Mouse (Mus musculus) hindbrain, embryonic 11.5 days (tissue): ENCODE measurements around the gene Sec1. TPM values are rescaled to one million over a fixed set of nuclear protein-coding genes. Genes with fewer than 3 reads are reported as not detected.

Experiments
- ATAC-seq: fragments of 200-750 bp; cut with Nextera tagmentation; 2 replicates; pipeline ENCODE4 v1.8.0; 2017; ENCODE audit warnings: mild to moderate bottlenecking, moderate TSS enrichment, moderate library complexity; ENCODE audit not compliant: low FRiP score
- DNase-seq: peaks from one replicate; pipeline ENCODE4 v3.0.0-alpha.2; 2015; ENCODE audit warnings: low spot score
- H3K27ac ChIP-seq: fragments of 300-500 bp; sonication (generic); 2 replicates; pipeline ENCODE4 v1.5.1; 2014; ENCODE audit warnings: mild to moderate bottlenecking, low read depth, low read length
- H3K27me3 ChIP-seq: fragments of 300-500 bp; sonication (generic); 2 replicates; pipeline ENCODE4 v1.6.1; 2014; ENCODE audit warnings: mild to moderate bottlenecking, low read length, moderate library complexity, mixed read lengths; ENCODE audit not compliant: control insufficient read depth, insufficient read depth
- H3K36me3 ChIP-seq: fragments of 300-500 bp; sonication (generic); 2 replicates; pipeline ENCODE4 v1.6.1; 2014; ENCODE audit warnings: mild to moderate bottlenecking, low read length, moderate library complexity, mixed read lengths; ENCODE audit not compliant: control insufficient read depth, insufficient read depth
- H3K4me1 ChIP-seq: fragments of 300-500 bp; sonication (generic); replicated peaks from 2 replicates; pipeline ENCODE4 v1.6.1; 2014; ENCODE audit warnings: low read length, mixed read lengths; ENCODE audit not compliant: control insufficient read depth, insufficient read depth
- H3K4me2 ChIP-seq: fragments of 300-500 bp; sonication (generic); replicated peaks from 2 replicates; pipeline ENCODE4 v1.6.1; 2014; ENCODE audit warnings: mild to moderate bottlenecking, low read depth, low read length
- H3K4me3 ChIP-seq: fragments of 300-500 bp; sonication (generic); 2 replicates; pipeline ENCODE4 v1.5.1; 2014; ENCODE audit warnings: low read depth, low read length
- H3K9ac ChIP-seq: fragments of 300-500 bp; sonication (generic); 2 replicates; pipeline ENCODE4 v1.6.1; 2014; ENCODE audit warnings: low read depth, low read length
- H3K9me3 ChIP-seq: fragments of 300-500 bp; sonication (generic); 2 replicates; pipeline ENCODE4 v1.6.1; 2016; ENCODE audit warnings: low read length; ENCODE audit not compliant: control insufficient read depth
- WGBS: fragments of 180-500 bp; shearing (Covaris S2); extraction: QIAGEN DNeasy Blood & Tissue Kit; methylation state at CpG from one replicate; pipeline ENCODE4 v1.1.7; 2014; 5-methylcytosine and 5-hydroxymethylcytosine counted together
- polyA plus RNA-seq: library from polyadenylated mRNA; unstranded; fragments of >200 nt; fragmentation: Nextera tagmentation; extraction: Ambion mirVana; gene quantifications from 2 replicates; pipeline ENCODE4 v1.2.1, GENCODE M21; 2014

Sec1 gene
- polyA plus RNA-seq, 1 experiment from 2014 or later = 0.29 TPM

DNA sequence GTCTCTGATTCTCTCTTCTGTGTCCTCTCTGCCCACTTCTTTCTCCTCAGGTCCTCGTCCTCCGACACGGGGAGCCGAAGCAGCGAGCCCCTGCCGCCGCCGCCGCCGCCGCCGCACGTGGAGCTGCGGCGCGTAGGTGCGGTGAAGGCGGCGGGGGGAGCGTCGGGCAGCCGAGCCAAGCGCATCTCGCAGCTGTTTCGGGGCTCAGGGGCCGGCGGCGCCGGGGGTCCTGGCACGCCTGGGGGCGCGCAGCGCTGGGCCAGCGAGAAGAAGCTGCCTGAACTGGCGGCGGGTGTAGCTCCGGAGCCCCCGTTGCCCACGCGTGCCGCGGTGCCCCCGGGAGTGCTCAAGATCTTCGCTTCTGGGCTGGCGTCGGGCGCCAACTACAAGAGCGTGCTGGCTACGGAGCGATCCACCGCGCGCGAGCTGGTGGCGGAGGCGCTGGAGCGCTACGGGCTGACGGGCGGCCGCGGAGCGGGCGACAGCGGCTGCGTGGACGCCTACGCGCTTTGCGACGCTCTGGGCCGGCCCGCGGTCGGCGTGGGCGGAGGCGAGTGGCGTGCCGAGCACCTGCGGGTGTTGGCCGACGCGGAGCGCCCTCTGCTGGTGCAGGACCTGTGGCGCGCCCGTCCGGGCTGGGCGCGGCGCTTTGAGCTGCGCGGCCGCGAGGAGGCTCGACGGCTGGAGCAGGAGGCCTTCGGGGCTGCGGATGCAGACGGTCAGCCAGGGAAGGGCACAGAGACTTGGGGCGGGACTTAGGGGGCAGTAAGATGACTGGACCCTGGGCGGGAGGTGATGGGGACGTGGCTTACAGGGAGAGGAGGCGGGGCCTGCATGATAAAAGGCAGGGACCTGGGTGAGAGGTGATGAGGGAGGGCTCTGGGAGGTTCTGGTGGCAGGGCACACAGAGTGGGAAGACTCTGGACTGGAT is 65.6 kb downstream of the Sec1 start:
- Histone ChIP-seq H3K27me3 (peaks cover 17% of the 10 kb centered on the region), H3K4me3 (peak overlapping the region; percentile 49), H3K9me3 (no peaks in the 10 kb centered on the region), H3K4me2 (peak overlapping the region; percentile 93), H3K27ac (peak overlapping the region; percentile 51; the same call in 1 of the 2 replicates), H3K4me1 (peaks cover 4% of the 10 kb centered on the region; the same call in 1 of the 2 replicates), H3K36me3 (no peaks in the 10 kb centered on the region), H3K9ac (peak overlapping the region; percentile 69)
- ATAC-seq (peak; percentile 75), DNase-seq (peak; percentile 93)
- 1% methylated on average over 96 of the region's 105 CpGs for WGBS

Other genes with a start within 250 kb of the Sec1 start
- 5,748 and 5,943 TPM in 2 replicates for gene Ftl1, start 234.5 kb downstream of the Sec1 start, polyA plus RNA-seq
- gene Bax, start 227.5 kb downstream of the Sec1 start, polyA plus RNA-seq = 128 and 196 TPM in 2 replicates
- 0.40 and 0.54 TPM in 2 replicates for gene Tulp2, start 212.5 kb downstream of the Sec1 start, polyA plus RNA-seq
- not detected in 2 replicates for gene Gm45808, start 207.6 kb downstream of the Sec1 start, polyA plus RNA-seq
- 2.9 and 4.1 TPM in 2 replicates for gene Dhdh, start 205.6 kb downstream of the Sec1 start, polyA plus RNA-seq
- 88.6 and 92.7 TPM in 2 replicates for gene Nucb1, start 184.0 kb downstream of the Sec1 start, polyA plus RNA-seq
- 15.1 and 15.7 TPM in 2 replicates for gene Ppp1r15a, start 168.1 kb downstream of the Sec1 start, polyA plus RNA-seq
- 2.1 and 2.3 TPM in 2 replicates for gene Plekha4, start 168.1 kb downstream of the Sec1 start, polyA plus RNA-seq
- 0.45 and 0.46 TPM in 2 replicates for gene Hsd17b14, start 139.5 kb downstream of the Sec1 start, polyA plus RNA-seq
- 26.6 and 31.4 TPM in 2 replicates for gene Bcat2, start 124.2 kb downstream of the Sec1 start, polyA plus RNA-seq
- not detected in 2 replicates for gene Fgf21, start 78.9 kb downstream of the Sec1 start, polyA plus RNA-seq
- gene Fut1, start 77.1 kb downstream of the Sec1 start, polyA plus RNA-seq = not detected in 2 replicates
- gene Izumo1, start 72.6 kb downstream of the Sec1 start, polyA plus RNA-seq = 0.12 and 0.18 TPM in 2 replicates
- gene Rasip1, start 66.9 kb downstream of the Sec1 start, polyA plus RNA-seq = 4.9 and 5.1 TPM in 2 replicates
- 1.7 and 2.1 TPM in 2 replicates for gene Mamstr, start 54.4 kb downstream of the Sec1 start, polyA plus RNA-seq
- 0.06 and 0.27 TPM in 2 replicates for gene Fut2, start 28.0 kb downstream of the Sec1 start, polyA plus RNA-seq
- 0.21 and 0.22 TPM in 2 replicates for gene Ntn5, start 10.4 kb downstream of the Sec1 start, polyA plus RNA-seq
- gene Car11, start 5.4 kb upstream of the Sec1 start, polyA plus RNA-seq = 8.8 and 9.9 TPM in 2 replicates
- 2.2 and 2.8 TPM in 2 replicates for gene Dbp, start 10.7 kb upstream of the Sec1 start, polyA plus RNA-seq
- 904 and 927 TPM in 2 replicates for gene Rpl18, start 21.1 kb upstream of the Sec1 start, polyA plus RNA-seq
- gene Sphk2, start 23.6 kb upstream of the Sec1 start, polyA plus RNA-seq = 13.6 and 17.6 TPM in 2 replicates
- gene Fam83e, start 26.8 kb upstream of the Sec1 start, polyA plus RNA-seq = 0.80 TPM in 2 replicates
- gene Spaca4, start 31.4 kb upstream of the Sec1 start, polyA plus RNA-seq = not detected in 2 replicates
- 6.3 and 9.1 TPM in 2 replicates for gene Lmtk3, start 89.3 kb upstream of the Sec1 start, polyA plus RNA-seq
- 1.4 and 1.9 TPM in 2 replicates for gene Sult2b1, start 90.3 kb upstream of the Sec1 start, polyA plus RNA-seq
- gene Cyth2, start 120.2 kb upstream of the Sec1 start, polyA plus RNA-seq = 211 and 248 TPM in 2 replicates
- gene Kcnj14, start 130.4 kb upstream of the Sec1 start, polyA plus RNA-seq = 0.48 and 0.57 TPM in 2 replicates
- gene Grwd1, start 136.5 kb upstream of the Sec1 start, polyA plus RNA-seq = 56.7 and 66.0 TPM in 2 replicates
- gene Kdelr1, start 178.4 kb upstream of the Sec1 start, polyA plus RNA-seq = 75.9 and 99.4 TPM in 2 replicates
- 0.39 and 0.42 TPM in 2 replicates for gene Grin2d, start 184.0 kb upstream of the Sec1 start, polyA plus RNA-seq
- 0.63 and 0.99 TPM in 2 replicates for gene Syngr4, start 202.3 kb upstream of the Sec1 start, polyA plus RNA-seq
- 3.1 and 4.6 TPM in 2 replicates for gene Tmem143, start 202.5 kb upstream of the Sec1 start, polyA plus RNA-seq
- 28.3 and 40.5 TPM in 2 replicates for gene Emp3, start 227.0 kb upstream of the Sec1 start, polyA plus RNA-seq
- 3.3 and 5.3 TPM in 2 replicates for gene Ccdc114, start 229.7 kb upstream of the Sec1 start, polyA plus RNA-seq